Mouse (Mus musculus) thymus, adult 18-20 months (tissue): ENCODE results near the gene Hes5.

Source experiments
- DNase-seq, 2 experiments: peaks; one replicate each; pipeline ENCODE4 v3.0.0; 2022; ENCODE audit warnings: mixed read lengths in 2 of 2

Gene Hes5

DNA sequence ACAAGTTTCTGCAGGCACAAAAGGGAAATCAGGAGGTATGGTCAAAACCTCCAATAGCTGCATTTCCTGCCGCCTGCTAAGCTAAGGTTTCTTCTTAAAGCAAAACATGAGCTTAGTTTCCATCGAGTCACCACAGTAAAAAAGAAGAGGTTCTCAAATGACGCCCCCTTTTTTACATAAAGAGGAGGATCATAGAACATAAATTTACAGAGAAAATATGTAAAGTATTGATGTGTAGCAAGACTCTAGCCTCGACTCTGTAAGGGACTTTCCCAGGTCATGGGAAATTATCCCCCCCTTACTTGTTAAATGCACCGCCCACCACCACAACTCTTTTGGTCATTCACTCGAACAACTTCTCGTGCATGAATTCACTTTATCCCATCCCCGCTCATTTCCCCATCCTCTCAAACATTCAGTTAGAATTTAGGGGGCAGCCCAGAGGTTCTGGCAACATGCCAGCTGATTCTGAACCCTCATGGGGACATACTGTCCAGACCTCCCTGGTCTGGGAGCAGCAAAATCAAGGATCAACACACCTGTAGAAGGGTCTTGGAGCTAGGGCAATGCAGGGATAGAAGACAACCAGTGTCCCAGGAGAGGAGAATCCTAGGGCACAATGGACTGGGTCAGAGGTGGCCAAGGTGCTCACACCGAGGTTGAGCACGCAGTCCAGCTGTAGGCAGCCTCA lies 17.9 kb upstream of the Hes5 start:
- peak in 1 of 2 experiments; percentile 0 for DNase-seq

DNA sequence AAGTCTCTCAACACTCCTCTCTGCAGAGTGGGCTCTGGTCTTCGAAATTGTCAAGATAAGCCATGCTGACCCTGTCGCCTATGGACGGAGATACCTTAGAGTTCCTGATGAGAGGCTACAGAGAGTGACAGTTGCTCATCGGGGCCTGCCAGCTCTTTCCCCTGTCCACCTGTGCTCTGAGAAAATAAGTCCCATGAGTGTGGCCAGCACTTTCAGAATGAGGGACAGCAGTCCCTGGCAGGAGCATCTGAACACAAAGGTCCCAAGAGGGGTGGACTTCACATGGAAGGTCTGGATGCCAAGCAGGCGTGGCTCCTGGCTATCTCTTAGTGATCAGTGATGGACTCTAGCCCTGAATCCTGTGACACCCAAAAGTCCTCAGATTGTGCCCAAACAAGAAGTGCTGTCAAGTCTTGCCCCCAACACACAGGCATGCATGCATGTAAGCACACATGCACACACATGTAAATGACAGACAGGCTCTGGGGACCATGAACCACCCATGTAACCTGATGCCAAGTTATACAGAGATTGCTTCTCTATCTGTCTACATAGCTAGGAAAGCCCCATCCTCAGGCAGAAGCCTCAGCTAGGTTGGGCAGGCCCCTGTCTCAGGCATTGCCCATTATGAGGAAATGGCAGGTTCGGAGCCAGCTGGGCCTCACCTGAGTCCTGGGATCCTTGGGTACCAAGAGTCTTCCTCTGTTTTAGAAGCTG lies 17.2 kb upstream of the Hes5 start:
- no peak for DNase-seq

DNA sequence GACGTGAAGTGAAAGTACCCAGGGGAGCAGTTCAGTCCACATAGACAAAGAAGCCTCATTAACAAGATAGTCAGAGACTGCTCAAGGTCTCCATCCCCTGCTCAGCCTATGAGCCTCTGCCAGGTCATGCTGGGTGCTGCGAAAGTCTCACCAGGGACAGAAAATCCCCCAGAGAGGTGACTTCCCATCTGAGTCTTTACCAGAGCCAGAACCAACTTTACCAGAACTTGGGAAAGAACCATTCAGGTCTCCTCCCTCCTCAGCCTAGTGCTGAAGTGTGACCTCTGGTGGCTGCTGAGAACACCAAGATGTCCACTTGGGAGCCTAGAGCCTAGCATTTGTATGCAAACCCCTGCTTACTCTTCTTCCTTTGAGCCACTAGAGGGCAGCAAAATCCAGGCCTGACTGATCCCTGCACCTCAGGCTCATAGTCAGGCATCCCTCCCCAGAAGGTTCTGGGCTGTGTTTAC lies 16.6 kb upstream of the Hes5 start:
- DNase-seq: peak; percentile 48 to 73

DNA sequence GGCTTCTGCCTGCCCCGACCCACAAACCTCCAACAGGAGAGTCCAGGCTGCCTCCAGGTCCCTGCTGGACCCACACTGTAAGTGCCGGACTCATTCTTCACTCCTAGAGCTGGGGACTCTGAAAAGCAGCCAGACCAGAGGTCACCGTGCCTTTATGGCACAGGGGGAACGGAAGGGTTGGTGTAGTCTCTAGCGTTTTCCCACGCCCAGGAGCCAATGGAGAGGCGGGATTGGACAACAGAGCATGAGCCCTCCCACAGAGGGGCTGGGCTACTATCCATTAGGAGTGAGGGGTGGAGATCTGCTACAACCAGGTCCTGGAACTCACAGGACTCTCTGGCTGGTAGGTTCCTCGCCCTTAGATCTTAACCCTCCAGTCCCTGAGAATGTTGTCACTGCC lies 14.4 kb upstream of the Hes5 start:
- no peak for DNase-seq

GRCm38 (mm10) chr4:154948066-154948939 lies 12.4 kb upstream of the Hes5 start:
- no peak for DNase-seq

DNA sequence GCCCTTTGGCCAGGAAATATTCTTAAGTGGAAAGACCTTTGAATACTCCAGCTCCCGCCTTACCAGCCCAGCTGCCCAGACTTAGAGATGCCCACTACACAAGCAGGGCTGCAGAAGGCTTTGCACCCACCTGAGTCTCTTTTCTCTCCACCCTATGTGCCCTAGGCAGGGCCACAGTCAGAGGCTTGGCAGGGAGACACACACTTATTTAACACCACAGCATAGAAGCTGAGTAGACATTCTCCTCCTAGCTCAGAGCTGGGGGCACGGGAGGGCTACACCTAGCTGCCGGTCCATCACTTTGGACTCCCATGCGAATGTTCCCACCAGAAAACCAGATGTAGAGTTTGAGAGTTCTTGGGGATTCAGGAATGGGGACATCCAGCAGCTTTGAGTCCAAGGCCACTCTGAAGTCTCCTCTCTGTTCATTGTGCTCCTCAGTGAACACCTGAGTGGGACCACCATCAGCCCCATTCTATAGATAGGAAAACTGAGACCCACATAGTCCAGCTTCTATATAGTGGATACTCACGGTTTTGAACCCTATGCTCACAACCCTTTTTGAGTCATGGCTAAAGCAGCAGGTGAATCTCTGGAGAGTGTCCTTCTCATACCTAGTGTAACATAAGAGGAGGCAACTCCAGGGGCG lies 11.7 kb upstream of the Hes5 start:
- no peak for DNase-seq

DNA sequence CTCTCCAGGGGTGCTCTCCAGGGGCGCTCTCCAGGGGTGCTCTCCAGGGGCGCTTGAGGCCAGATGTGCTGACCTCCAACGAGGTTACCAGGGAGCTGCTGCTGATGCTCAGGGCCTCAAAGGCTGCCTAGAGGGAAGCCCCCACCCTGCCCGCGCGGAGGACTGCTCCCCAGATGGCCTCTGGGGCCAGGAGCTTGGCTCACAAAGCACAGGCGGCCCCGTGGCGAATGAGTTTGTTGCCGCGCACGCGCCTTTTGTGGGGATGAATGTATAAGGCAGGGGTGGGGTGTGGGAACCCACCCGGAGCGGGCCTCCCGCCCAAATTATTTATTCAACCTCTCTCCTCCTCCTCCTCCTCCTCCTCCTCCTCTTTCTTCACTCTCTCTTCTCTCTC lies 11.1 kb upstream of the Hes5 start:
- no peak for DNase-seq

DNA sequence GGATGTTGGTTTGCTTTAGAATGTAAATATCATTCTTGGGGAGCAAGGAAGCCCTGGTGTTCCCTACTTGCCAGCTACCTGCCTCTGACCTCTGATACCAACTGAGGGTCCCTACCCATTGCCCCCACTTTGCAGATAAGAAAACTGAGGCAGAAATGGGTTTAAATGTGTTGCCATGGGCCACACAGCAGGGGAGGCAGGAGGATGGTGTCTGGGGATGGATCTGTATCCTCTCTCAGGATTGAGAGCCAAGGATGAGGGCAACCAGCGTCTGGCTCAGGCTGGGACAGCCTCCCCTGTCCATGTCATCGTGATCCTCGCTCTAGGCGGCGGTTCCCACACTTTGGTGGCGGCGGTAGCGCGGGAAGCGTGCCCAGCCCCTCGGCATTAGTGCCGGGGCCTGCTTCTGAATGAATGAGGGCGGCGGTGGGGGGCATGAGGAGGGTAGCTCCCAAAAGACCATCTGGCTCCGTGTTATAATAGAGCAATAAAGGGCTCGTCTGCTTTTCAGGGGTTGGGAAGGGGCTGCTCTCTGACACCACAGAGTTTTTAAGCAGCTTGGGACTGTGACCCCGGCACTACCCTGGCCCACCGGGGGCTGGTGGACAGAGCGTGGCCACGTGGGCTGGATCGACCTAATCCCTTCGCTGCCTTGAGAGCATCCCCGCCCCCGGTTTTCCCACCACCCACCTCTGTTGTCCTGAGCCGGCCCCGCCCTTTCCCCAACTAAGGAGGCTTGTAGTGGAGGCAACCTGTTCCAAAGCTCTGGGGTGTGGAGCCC lies 8.1 kb upstream of the Hes5 start:
- DNase-seq: no peak

DNA sequence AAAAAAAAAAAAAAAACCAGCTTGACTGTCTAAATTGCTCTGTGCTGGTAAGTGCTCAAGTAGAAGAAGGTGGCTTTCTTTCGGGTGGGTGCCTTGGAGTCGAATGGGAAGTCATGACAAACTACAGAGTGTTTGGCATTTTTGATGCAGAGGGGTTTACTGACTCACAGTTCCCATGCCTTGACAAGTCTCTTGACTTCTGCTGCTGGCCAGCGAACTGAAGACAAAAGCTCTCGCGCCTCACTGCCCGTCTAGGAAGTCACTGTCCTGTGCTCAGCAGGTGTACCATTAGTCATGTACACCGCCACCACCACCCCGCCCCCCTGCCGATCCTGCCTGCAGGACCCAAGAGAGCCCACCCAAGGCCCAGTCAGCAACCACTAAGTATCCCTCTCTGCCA lies 4.1 kb upstream of the Hes5 start:
- DNase-seq: no peak

DNA sequence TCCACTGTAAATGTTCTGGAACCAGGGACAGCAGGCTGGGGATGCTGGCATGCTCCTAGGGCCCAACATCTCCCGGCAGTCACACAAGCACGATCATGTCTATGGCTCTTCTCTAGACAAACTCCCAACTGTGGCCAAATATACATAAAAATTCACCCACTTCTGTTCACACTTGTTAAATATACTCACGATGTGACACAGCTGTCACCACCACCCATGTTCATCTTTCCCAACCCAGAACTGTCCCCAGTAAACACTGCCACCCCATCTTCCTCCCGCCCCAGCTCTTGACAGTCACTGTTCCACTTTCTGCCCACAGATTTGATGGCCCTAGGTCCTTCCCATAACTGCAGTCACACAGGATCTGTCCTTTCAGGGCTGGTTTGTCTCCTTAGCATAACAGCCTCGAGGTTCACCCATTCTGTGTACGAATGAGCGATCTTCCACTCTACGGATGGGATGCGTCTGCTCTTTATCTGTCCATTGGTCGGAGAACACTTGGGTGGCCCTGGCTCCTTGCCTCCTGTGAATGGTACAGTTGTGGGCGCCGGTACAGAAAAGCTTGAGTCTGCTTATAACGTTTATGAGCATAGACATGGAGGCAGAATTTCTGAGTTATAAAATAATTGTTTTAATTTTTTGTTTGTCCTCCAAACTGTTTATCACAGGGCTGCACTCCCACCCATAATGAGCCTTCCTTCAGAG lies 3.3 kb upstream of the Hes5 start:
- DNase-seq: no peak

DNA sequence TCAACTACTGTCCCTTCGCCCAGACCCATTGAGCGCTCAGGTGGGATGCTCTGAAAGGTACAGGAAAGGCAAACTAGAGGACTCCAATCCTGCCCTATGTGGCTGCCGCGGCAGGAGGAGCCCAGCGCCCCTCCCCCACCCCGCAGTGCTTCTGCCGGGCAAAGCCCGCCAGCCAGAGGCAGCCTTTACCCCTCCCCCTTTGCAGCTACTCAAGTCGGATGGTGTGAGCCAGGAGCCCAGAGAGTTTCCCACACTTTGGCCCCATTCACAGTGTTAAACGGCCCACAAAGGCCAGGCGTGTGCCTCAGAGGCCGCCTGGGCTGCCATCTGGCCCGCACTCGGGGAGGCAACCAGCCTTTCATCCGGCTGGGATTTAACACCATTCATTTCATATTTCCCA lies 2.6 kb upstream of the Hes5 start:
- no peak for DNase-seq

DNA sequence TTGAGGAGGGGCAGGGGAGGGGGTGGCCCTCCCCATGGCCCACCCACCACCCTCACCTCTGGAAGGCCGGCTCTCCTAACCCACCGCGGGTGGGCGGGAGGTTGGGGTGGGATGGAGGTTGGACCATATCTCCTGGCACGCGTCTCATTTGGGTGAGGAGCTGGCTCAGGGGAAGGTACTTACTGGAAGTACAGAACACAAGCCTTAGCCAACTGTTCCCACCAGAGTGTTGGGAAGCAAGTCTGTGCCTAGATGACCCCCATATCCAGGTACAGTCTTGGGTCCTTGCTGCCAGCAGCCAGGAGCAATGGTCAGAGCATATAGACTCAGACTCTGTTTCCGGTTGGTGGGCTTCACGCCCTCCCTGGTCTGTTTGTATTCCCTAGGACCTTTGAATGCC lies 2.1 kb upstream of the Hes5 start:
- no peak for DNase-seq

GRCm38 (mm10) chr4:154960021-154960689 lies 568 bp upstream of the Hes5 start:
- no peak for DNase-seq

GRCm38 (mm10) chr4:154961226-154961738 lies 559 bp downstream of the Hes5 start:
- DNase-seq: peak; percentile 46 to 47

DNA sequence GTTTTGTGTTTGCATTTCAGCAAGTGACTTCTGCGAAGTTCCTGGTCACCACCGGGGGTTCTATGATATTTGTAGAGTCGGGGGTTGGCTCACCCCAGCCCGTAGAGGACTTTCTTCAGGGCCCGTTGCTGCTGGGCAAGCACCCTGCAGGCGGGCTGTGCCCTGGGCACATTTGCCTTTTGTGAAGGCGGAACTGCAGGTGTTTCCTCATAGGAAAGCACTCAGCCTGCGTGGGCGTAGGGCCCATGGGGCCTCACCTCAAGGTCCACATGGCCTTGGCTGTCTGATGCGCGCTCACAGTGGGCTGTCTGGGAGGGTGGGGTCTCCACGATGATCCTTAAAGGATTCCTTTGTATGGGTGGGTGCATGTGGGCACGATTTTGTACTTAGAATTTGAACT lies 1.2 kb downstream of the Hes5 start:
- DNase-seq: peak; percentile 55 to 75

DNA sequence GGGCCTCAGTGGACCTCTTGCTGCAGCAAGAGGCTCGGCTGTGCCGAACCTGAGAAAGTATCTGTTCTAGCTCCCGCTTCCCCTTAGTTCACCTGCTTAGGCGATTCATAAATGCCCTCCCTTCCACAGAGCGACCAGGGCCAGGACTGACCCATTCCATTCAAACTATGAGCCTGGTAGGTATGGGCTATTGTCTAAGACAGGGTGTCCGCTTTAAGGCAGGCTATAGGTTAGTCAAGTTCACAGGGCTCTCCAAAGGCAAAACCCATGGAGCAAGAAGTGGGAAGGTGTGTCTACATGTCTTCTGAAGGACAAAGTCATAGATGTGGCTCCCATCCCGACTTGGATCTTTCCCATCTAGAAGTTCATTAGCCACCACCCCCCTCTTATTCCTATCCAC lies 2.0 kb downstream of the Hes5 start:
- no peak for DNase-seq

DNA sequence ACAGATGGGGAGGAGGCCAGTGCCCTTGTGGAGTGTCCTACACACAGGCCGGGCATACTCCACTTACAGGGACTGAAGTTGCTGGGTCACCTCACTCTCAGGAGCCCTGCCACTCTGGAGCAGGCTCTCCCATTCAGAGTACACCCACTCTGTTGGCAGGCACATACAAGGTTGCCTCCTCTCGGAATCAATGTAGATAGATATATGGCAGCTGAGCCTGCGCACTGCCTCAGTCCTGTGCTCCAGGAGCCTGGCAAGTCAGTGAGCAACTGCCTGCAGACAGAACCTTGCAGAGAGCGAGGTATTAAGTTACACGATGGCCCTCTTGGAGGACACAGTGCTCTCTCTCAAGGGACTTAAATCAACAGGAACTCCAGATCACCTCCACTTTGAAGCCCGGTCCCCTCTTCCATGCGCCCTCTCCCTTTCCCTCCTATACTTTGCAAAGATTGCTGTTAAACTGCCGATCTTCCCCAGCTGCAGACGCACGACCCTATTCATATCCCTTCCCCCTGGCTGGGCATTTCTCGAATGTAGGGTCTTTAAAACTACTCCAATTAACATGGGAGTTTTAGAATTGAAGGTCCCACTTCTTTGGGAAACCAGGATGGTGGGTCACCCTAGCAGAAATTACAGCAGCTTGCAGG lies 2.6 kb downstream of the Hes5 start:
- no peak for DNase-seq

GRCm38 (mm10) chr4:154963901-154964580 lies 3.3 kb downstream of the Hes5 start, which contains the start of gene Pank4:
TSS of gene Pank4 (plus strand) at chr4:154964123.
- peak; percentile 78 to 82 for DNase-seq

DNA sequence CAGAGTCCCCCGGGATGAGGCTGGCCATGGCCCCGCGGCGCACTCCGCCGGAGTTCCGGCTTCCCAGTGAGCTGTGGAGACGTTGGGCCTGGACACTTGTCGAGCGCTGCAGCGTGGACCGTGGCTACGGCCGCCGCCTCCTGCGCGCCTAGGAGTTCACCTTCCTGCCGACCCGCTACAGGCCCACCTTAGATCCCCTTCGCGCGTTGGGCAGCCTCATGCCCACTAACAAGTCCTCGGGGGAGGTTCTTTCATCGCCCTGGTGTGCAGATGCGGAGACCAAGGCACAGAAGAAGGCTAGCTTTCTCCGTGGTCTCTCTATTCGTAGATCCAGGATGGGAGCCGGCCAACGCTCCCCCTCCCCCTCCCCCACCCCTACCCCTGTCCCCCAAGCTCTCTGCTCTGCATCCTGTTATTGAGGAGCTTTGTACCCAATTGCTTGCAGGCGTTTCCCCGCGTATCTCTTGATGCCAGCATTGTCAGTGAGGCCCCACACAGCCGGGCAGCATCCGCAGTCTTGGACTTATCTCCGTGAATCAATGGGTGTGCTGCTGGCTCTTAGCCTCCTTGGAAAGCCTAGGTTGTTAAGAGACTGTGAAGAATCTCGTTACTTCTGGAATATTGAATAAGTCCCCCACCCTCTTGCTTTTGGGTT lies 4.0 kb downstream of the Hes5 start:
- DNase-seq: peak in 1 of 2 experiments; percentile 42
